In the genomic region with DNA sequence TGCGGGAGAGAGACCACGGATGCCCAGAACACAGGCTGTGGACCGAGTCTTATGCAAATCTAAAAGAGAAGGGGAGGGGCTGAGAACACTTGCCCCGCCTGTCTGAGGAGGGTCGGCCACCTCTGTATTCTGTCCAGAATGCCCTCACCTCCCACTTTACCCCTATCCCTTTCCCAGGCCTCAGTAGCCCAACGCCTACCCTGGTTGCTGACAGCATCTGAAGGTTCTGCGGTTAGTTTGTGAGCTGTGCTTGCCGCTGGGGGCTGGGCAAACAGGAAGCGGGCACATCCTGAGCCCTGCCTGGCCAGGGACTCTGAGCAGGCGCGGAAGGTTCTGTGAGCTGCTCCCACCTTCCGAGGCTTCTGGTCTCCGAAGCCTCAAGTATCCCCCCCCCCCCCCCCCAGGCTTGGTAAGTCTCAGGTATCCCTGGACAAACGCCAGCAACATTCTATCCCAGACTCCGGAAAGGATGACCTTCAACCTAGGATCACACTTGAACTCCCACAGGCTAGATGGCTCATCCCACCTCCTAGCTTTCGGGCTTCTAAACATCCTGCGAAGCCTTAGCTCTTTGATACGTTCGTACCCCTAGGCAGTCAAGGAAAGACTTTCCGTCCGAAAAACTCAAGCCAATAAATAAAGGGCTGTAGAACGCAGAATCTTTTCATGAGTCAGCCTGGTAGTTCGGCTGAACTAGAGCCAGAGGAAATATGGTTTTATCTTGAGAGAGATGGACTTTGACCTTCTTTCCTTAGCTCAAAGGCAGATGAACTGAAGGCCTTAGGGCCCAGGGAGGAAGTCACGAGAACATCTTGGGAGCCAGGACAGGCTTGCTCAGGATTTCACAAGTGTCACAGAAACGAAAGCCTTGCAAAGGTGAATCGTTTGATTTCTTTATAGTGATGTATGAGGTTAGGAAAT, we compare ENCODE assay signal across 7 mouse cellular contexts. TPM values are rescaled to one million over a fixed set of nuclear protein-coding genes. Genes with fewer than 3 reads are reported as not detected.
DNase-seq lines count a peak whose midpoint lies in the region; ATAC-seq and TF ChIP-seq lines count a peak whose summit lies in the region.

No protein-coding gene starts in this region.

- H3K9ac ChIP-seq in liver, embryonic 14.5 days (replicated peaks) = no peak overlapping the region; the same call in 1 of the 2 replicates

- no peak for TF ChIP-seq EP300 in liver, embryonic 14.5 days (IDR thresholded peaks at IDR 0.05; ENCODE audit: low read depth)

- H3K9me3 ChIP-seq in liver, embryonic 14.5 days (ENCODE audit: control insufficient read depth, low read length) = no peaks in the 10 kb centered on the region

- H3K27ac ChIP-seq in liver, embryonic 14.5 days = no peak overlapping the region

- H3K4me2 ChIP-seq in liver, embryonic 14.5 days (ENCODE audit: low read depth) = peak overlapping the region; percentile 53

- TF ChIP-seq CTCF in liver, embryonic 14.5 days (IDR thresholded peaks at IDR 0.05; ENCODE audit: low read depth) = no peak

- H3K27me3 ChIP-seq in liver, embryonic 14.5 days (ENCODE audit: control insufficient read depth, insufficient read depth, low read length) = no peaks in the 10 kb centered on the region

- H3K4me3 ChIP-seq in liver, embryonic 14.5 days (ENCODE audit: insufficient read depth in 1 of 2, low read depth in 2 of 2, low read length in 2 of 2) = peak overlapping the region; percentile 36 to 64

- H3K36me3 ChIP-seq in liver, embryonic 14.5 days (replicated peaks; ENCODE audit: control insufficient read depth, insufficient read depth, low read depth) = no peaks in the 10 kb centered on the region

- ATAC-seq in CD4-positive, CD25-positive, alpha-beta regulatory T cell, adult 4 months = peak; percentile 47
- peak; percentile 34 for ATAC-seq in activated CD4-positive, CD25-positive, alpha-beta regulatory T cell, adult 4 months
- ATAC-seq in inflammation-experienced regulatory T-cells, adult 6 months = peak; percentile 42
- peak; percentile 54 for ATAC-seq in liver, embryonic 14.5 days (ENCODE audit: insufficient read depth)
- ATAC-seq in neutrophil, adult 5-6 weeks (ENCODE audit: extremely low read depth, insufficient number of reproducible peaks, low FRiP score, poor library complexity, severe bottlenecking) = peak; percentile 23

- 20% methylated on average over 24 of the region's 26 CpGs for WGBS in liver, embryonic 14.5 days (ENCODE audit: insufficient replicate concordance)

- H3K4me1 ChIP-seq in liver, embryonic 14.5 days (replicated peaks; ENCODE audit: control insufficient read depth in 2 of 2, insufficient read depth in 2 of 2, low read length in 1 of 2) = peaks cover 9 to 31% of the 10 kb centered on the region in 2 experiments

- no peak for DNase-seq in liver, embryonic 14.5 days (ENCODE audit: low read depth in 3 of 3, low spot score in 3 of 3)
- no peak for DNase-seq in layer of hippocampus, postnatal 25 days (ENCODE audit: extremely low spot score in 1 of 2, low spot score in 1 of 2)
- DNase-seq in right cerebral cortex, adult 18-20 months = no peak

RNA-seq across cellular contexts. Expression of a gene that starts 2.6 kb away (rescaled TPM):
- polyA plus RNA-seq in CD4-positive, CD25-positive, alpha-beta regulatory T cell, adult 4 months (2017; shearing (Covaris generic)) = 100 to 1,000 TPM; 332 to 499 TPM
- 100 to 1,000 TPM; 305 to 323 TPM for polyA plus RNA-seq in activated CD4-positive, CD25-positive, alpha-beta regulatory T cell, adult 4 months (2017; shearing (Covaris generic))
- 100 to 1,000 TPM; 303 to 376 (median 360) TPM for polyA plus RNA-seq in inflammation-experienced regulatory T-cells, adult 6 months (2017; shearing (Covaris generic))
- polyA plus RNA-seq in liver, embryonic 14.5 days (2012; rRNA removed) = 3.8 and 4.0 TPM in 2 replicates
- 6.9 TPM in 2 replicates for polyA plus RNA-seq in liver, embryonic 14.5 days (2014; fragmentation: Nextera tagmentation; extraction: Ambion mirVana)
- 217 and 224 TPM in 2 replicates for total RNA-seq in neutrophil, adult 5-6 weeks (2017)
- total RNA-seq in layer of hippocampus, postnatal 25 days (2021) = 1 to 10 TPM; 1.4 to 1.7 TPM

RNA-seq across cellular contexts. Expression of a gene that starts 35.1 kb away (rescaled TPM):
- polyA plus RNA-seq in CD4-positive, CD25-positive, alpha-beta regulatory T cell, adult 4 months (2017; shearing (Covaris generic)) = under 1 TPM in 1 of 2 experiments, not detected in 1; 0.59 TPM
- under 1 TPM in 1 of 2 experiments, not detected in 1; 0.48 TPM for polyA plus RNA-seq in activated CD4-positive, CD25-positive, alpha-beta regulatory T cell, adult 4 months (2017; shearing (Covaris generic))
- 1 to 10 TPM in 1 of 3 experiments, under 1 TPM in 2; 0.50 to 2.7 (median 0.71) TPM for polyA plus RNA-seq in inflammation-experienced regulatory T-cells, adult 6 months (2017; shearing (Covaris generic))
- 0.01 TPM in 1 of 2 replicates, not detected in the other for polyA plus RNA-seq in liver, embryonic 14.5 days (2012; rRNA removed)
- 0.23 TPM in 1 of 2 replicates, not detected in the other for polyA plus RNA-seq in liver, embryonic 14.5 days (2014; fragmentation: Nextera tagmentation; extraction: Ambion mirVana)
- 0.12 and 0.25 TPM in 2 replicates for total RNA-seq in neutrophil, adult 5-6 weeks (2017)
- total RNA-seq in layer of hippocampus, postnatal 25 days (2021) = under 1 TPM; 0.35 to 0.59 TPM

Comparison
In these comparisons a context has a peak if more than half of its experiments do, and no peak if none do; other contexts are left out.
1. RNA of a gene that starts 2.6 kb away (polyA plus RNA-seq): 332 to 499 TPM in CD4-positive, CD25-positive, alpha-beta regulatory T cell, adult 4 months, 303 to 376 TPM in inflammation-experienced regulatory T-cells, adult 6 months and 305 to 323 TPM in activated CD4-positive, CD25-positive, alpha-beta regulatory T cell, adult 4 months; 3.8 to 6.9 TPM in liver, embryonic 14.5 days; every median in the first group is over 10 times any median in the second.
2. Peak in every context shown above with its lines, with median percentiles within 50 percentile points of each other: ATAC-seq.